ENCODE assay signal across 34 mouse cellular contexts in genomic region chr5:24477909-24478308, GRCm38 (mm10). TPM values are rescaled to one million over a fixed set of nuclear protein-coding genes. Genes with fewer than 3 reads are reported as not detected.
"Had no signal": no experiment of that assay in that cellular context is flagged by ENCODE, and none has a peak within 500 bp of the region (broad histone marks: within the 10 kb centered on the region; RNA-seq: fewer than 3 reads in every experiment).

No protein-coding gene starts in this region.

- H3K4me3 ChIP-seq: heart, embryonic 10.5 days; heart, embryonic 12.5 days; heart, embryonic 13.5 days; heart, embryonic 15.5 days; hindbrain, embryonic 10.5 days; hindbrain, embryonic 12.5 days; hindbrain, embryonic 13.5 days; hindbrain, embryonic 15.5 days; intestine, embryonic 15.5 days; kidney, embryonic 15.5 days; layer of hippocampus, adult 2 months; left cerebral cortex, adult 2 months had no signal

- DNase-seq: heart, postnatal 10 days; heart, postnatal 14 days; heart, postnatal 36 days; heart, postnatal 4 days; kidney, adult 11 months; kidney, adult 18-20 months; kidney, adult 2 months; kidney, adult 8-10 months; kidney, adult 9 months; kidney, postnatal 10 days; kidney, postnatal 14 days; kidney, postnatal 25 days; kidney, postnatal 36 days; kidney, postnatal 4 days; layer of hippocampus, adult 9-11 months; layer of hippocampus, postnatal 36 days had no signal

- H3K4me2 ChIP-seq: heart, embryonic 11.5 days; heart, embryonic 12.5 days; heart, embryonic 13.5 days; heart, embryonic 15.5 days; hindbrain, embryonic 12.5 days; hindbrain, embryonic 13.5 days; hindbrain, embryonic 14.5 days; hindbrain, embryonic 15.5 days; intestine, embryonic 15.5 days; kidney, embryonic 15.5 days had no signal

RNA-seq across cellular contexts. Expression of gene Gbx1, which starts 49.1 kb away (rescaled TPM):
- polyA plus RNA-seq: heart, embryonic 10.5 days; heart, embryonic 12.5 days; heart, embryonic 15.5 days; heart, embryonic 16.5 days; heart, postnatal 0 days; intestine, postnatal 0 days; kidney, embryonic 16.5 days had no signal
